Mouse (Mus musculus) intestine, embryonic 14.5 days (tissue): ENCODE data around the gene Zc3h12a. TPM values are rescaled to one million over a fixed set of nuclear protein-coding genes. Genes with fewer than 3 reads are reported as not detected.

Experiments used
- ATAC-seq: fragments of 200-750 bp; cut with Nextera tagmentation; replicated peaks from 2 replicates; pipeline ENCODE4 v1.8.0; 2017; ENCODE audit warnings: low read depth, moderate number of reproducible peaks, moderate TSS enrichment, moderate library complexity; ENCODE audit not compliant: low FRiP score, low TSS enrichment
- DNase-seq: peaks from one replicate; pipeline ENCODE4 v3.0.0-alpha.2; 2018; ENCODE audit warnings: low spot score
- H3K27ac ChIP-seq: fragments of 300-500 bp; sonication (generic); 2 replicates; pipeline ENCODE4 v1.5.1; 2014; ENCODE audit warnings: low read depth, mild to moderate bottlenecking, control low read depth
- H3K27me3 ChIP-seq: fragments of 300-500 bp; sonication (generic); replicated peaks from 2 replicates; pipeline ENCODE4 v1.6.1; 2014; ENCODE audit warnings: low read length, control low read depth; ENCODE audit not compliant: control insufficient read depth, insufficient read depth
- H3K36me3 ChIP-seq: fragments of 300-500 bp; sonication (generic); 2 replicates; pipeline ENCODE4 v1.6.1; 2014; ENCODE audit warnings: low read length, control low read depth; ENCODE audit not compliant: control insufficient read depth, insufficient read depth
- H3K4me1 ChIP-seq: fragments of 300-500 bp; sonication (generic); replicated peaks from 2 replicates; pipeline ENCODE4 v1.6.1; 2014; ENCODE audit warnings: low read length, control low read depth, mixed read lengths; ENCODE audit not compliant: control insufficient read depth, insufficient read depth
- H3K4me2 ChIP-seq: fragments of 300-500 bp; sonication (generic); 2 replicates; pipeline ENCODE4 v1.6.1; 2014; ENCODE audit warnings: low read length
- H3K4me3 ChIP-seq: fragments of 300-500 bp; sonication (generic); 2 replicates; pipeline ENCODE4 v1.5.1; 2014; ENCODE audit warnings: low read depth, low read length, control low read depth, mixed read lengths
- H3K9ac ChIP-seq: fragments of 300-500 bp; sonication (generic); 2 replicates; pipeline ENCODE4 v1.6.1; 2014; ENCODE audit warnings: mild to moderate bottlenecking, low read length
- H3K9me3 ChIP-seq: fragments of 300-500 bp; sonication (generic); 2 replicates; pipeline ENCODE4 v1.6.1; 2016; ENCODE audit warnings: low read length, control low read depth; ENCODE audit not compliant: control insufficient read depth
- WGBS: fragments of 180-500 bp; shearing (Covaris S2); extraction: QIAGEN DNeasy Blood & Tissue Kit; methylation state at CpG from one replicate; pipeline ENCODE4 v1.1.7; 2014; 5-methylcytosine and 5-hydroxymethylcytosine counted together
- polyA plus RNA-seq: library from polyadenylated mRNA; unstranded; fragments of >200 nt; fragmentation: Nextera tagmentation; extraction: Ambion mirVana; gene quantifications from 2 replicates; pipeline ENCODE4 v1.2.1, GENCODE M21; 2014

Zc3h12a gene
- polyA plus RNA-seq, 1 experiment from 2014 or later, result 1.2 TPM

GRCm38 (mm10) chr4:125155646-125156045 lies 28.0 kb upstream of the Zc3h12a start:
- no peaks in the 10 kb centered on the region for H3K27me3 ChIP-seq
- no peak overlapping the region for H3K4me2 ChIP-seq
- ATAC-seq (no peak), DNase-seq (no peak)
- no peaks in the 10 kb centered on the region for H3K9me3 ChIP-seq
- H3K4me3 ChIP-seq, result no peak overlapping the region
- no peaks in the 10 kb centered on the region for H3K36me3 ChIP-seq
- no peak overlapping the region for H3K27ac ChIP-seq
- no peak overlapping the region for H3K9ac ChIP-seq
- H3K4me1 ChIP-seq, result no peaks in the 10 kb centered on the region; the same call in 1 of the 2 replicates
- WGBS, result 78% methylated on average over 5 of the region's 5 CpGs

GRCm38 (mm10) chr4:125153659-125154241 lies 26.1 kb upstream of the Zc3h12a start:
- no peak overlapping the region for H3K9ac ChIP-seq
- H3K4me1 ChIP-seq, result no peaks in the 10 kb centered on the region
- ATAC-seq (no peak), DNase-seq (no peak)
- WGBS, result 53% methylated on average over 4 of the region's 4 CpGs
- H3K36me3 ChIP-seq, result no peaks in the 10 kb centered on the region
- no peaks in the 10 kb centered on the region for H3K9me3 ChIP-seq
- H3K27me3 ChIP-seq, result no peaks in the 10 kb centered on the region
- H3K4me2 ChIP-seq, result no peak overlapping the region
- no peak overlapping the region for H3K27ac ChIP-seq
- no peak overlapping the region for H3K4me3 ChIP-seq

- H3K27me3 ChIP-seq, result no peaks in the 10 kb centered on the region
- no peaks in the 10 kb centered on the region for H3K4me1 ChIP-seq
- DNase-seq, result no peak
- no peak overlapping the region for H3K4me2 ChIP-seq
- H3K4me3 ChIP-seq, result no peak overlapping the region
- no peak for ATAC-seq
- no peak overlapping the region for H3K27ac ChIP-seq
- H3K9me3 ChIP-seq, result no peaks in the 10 kb centered on the region
- 95% methylated on average over 6 of the region's 6 CpGs for WGBS
- no peaks in the 10 kb centered on the region for H3K36me3 ChIP-seq
- H3K9ac ChIP-seq, result no peak overlapping the region
Measured at GRCm38 (mm10) chr4:125152469-125152868, 24.8 kb upstream of the Zc3h12a start.

- H3K27ac ChIP-seq, result no peak overlapping the region
- no peaks in the 10 kb centered on the region for H3K9me3 ChIP-seq
- no peaks in the 10 kb centered on the region for H3K36me3 ChIP-seq
- H3K4me2 ChIP-seq, result no peak overlapping the region
- ATAC-seq, result no peak
- no peak overlapping the region for H3K4me3 ChIP-seq
- DNase-seq, result no peak
- WGBS, result 39% methylated on average over 5 of the region's 5 CpGs
- no peaks in the 10 kb centered on the region for H3K4me1 ChIP-seq
- H3K27me3 ChIP-seq, result peaks cover 4% of the 10 kb centered on the region; the same call in 1 of the 2 replicates
- H3K9ac ChIP-seq, result no peak overlapping the region
Measured at GRCm38 (mm10) chr4:125149460-125149859, 21.8 kb upstream of the Zc3h12a start.

- H3K4me1 ChIP-seq, result no peaks in the 10 kb centered on the region
- no peak for DNase-seq
- H3K4me2 ChIP-seq, result no peak overlapping the region
- H3K36me3 ChIP-seq, result no peaks in the 10 kb centered on the region
- H3K4me3 ChIP-seq, result no peak overlapping the region
- H3K9me3 ChIP-seq, result no peaks in the 10 kb centered on the region
- peaks cover 4% of the 10 kb centered on the region; the same call in 1 of the 2 replicates for H3K27me3 ChIP-seq
- H3K9ac ChIP-seq, result no peak overlapping the region
- WGBS, result 85% methylated on average over 4 of the region's 4 CpGs
- no peak overlapping the region for H3K27ac ChIP-seq
- ATAC-seq, result no peak
Measured at GRCm38 (mm10) chr4:125147970-125148369, 20.3 kb upstream of the Zc3h12a start.

GRCm38 (mm10) chr4:125145213-125145612 lies 17.6 kb upstream of the Zc3h12a start:
- H3K27ac ChIP-seq, result no peak overlapping the region
- 25% methylated on average over 10 of the region's 10 CpGs for WGBS
- peaks cover 4% of the 10 kb centered on the region; the same call in 1 of the 2 replicates for H3K27me3 ChIP-seq

GRCm38 (mm10) chr4:125144627-125145026 lies 17.0 kb upstream of the Zc3h12a start:
- ATAC-seq, result no peak
- 47% methylated on average over 7 of the region's 7 CpGs for WGBS
- Histone ChIP-seq H3K4me1 (no peaks in the 10 kb centered on the region), H3K4me3 (no peak overlapping the region), H3K9ac (no peak overlapping the region), H3K27me3 (peaks cover 4% of the 10 kb centered on the region; the same call in 1 of the 2 replicates), H3K36me3 (no peaks in the 10 kb centered on the region), H3K27ac (no peak overlapping the region), H3K9me3 (no peaks in the 10 kb centered on the region), H3K4me2 (no peak overlapping the region)
- DNase-seq, result no peak

More at GRCm38 (mm10) chr4:125145213-125145612, 17.6 kb upstream of the Zc3h12a start:
- Histone ChIP-seq H3K4me2 (no peak overlapping the region), H3K4me1 (no peaks in the 10 kb centered on the region), H3K9me3 (no peaks in the 10 kb centered on the region), H3K4me3 (no peak overlapping the region), H3K9ac (no peak overlapping the region), H3K36me3 (no peaks in the 10 kb centered on the region)
- DNase-seq, result no peak
- ATAC-seq, result no peak

GRCm38 (mm10) chr4:125144211-125144610 lies 16.6 kb upstream of the Zc3h12a start:
- Histone ChIP-seq H3K4me3 (no peak overlapping the region), H3K9ac (no peak overlapping the region), H3K36me3 (no peaks in the 10 kb centered on the region), H3K9me3 (no peaks in the 10 kb centered on the region), H3K27me3 (peaks cover 4% of the 10 kb centered on the region; the same call in 1 of the 2 replicates), H3K4me2 (no peak overlapping the region), H3K27ac (no peak overlapping the region), H3K4me1 (no peaks in the 10 kb centered on the region)
- DNase-seq (no peak), ATAC-seq (no peak)
- WGBS, result 77% methylated on average over 5 of the region's 5 CpGs

GRCm38 (mm10) chr4:125138321-125138720 lies 10.7 kb upstream of the Zc3h12a start:
- no peaks in the 10 kb centered on the region for H3K9me3 ChIP-seq
- no peak overlapping the region for H3K27ac ChIP-seq
- no peak overlapping the region for H3K4me2 ChIP-seq
- no peaks in the 10 kb centered on the region for H3K4me1 ChIP-seq
- H3K36me3 ChIP-seq, result no peaks in the 10 kb centered on the region
- WGBS, result 49% methylated on average over 7 of the region's 7 CpGs
- ATAC-seq (no peak), DNase-seq (no peak)
- H3K9ac ChIP-seq, result no peak overlapping the region
- no peak overlapping the region for H3K4me3 ChIP-seq
- H3K27me3 ChIP-seq, result no peaks in the 10 kb centered on the region
